Mouse (Mus musculus) adrenal gland (tissue): ENCODE results near the gene Tefm.
"Not testable (repeated sequence)": the region's sequence is repeated elsewhere in the genome, so short reads cannot be mapped to it uniquely, and the experiment has no call there.

Source experiments
- intact Hi-C: fragments of 180-260 bp; cut with DNase I; formaldehyde crosslinking; loops from one replicate; pipeline ENCODE4 v1.15.1; 2025
- long read RNA-seq, 2 experiments: library from polyadenylated mRNA; unstranded; transcript quantifications; one replicate each; pipeline ENCODE4 v2.0.0; 2020; ENCODE audit warnings: borderline replicate concordance in 1 of 2; ENCODE audit not compliant: insufficient replicate concordance in 1 of 2

Gene Tefm
- long read RNA-seq, experiment 1, transcript Tefm-201 (4 exons, 1,309 nt) = major isoform, 11 of 18 reads
- long read RNA-seq, experiment 1, partial matches to known transcripts = 2 of 18 reads
- long read RNA-seq, experiment 1, other reads (novel, unspliced or antisense) = 5 of 18 reads
- long read RNA-seq, experiment 2, transcript Tefm-201 (4 exons, 1,309 nt) = major isoform, 20 of 26 reads
- long read RNA-seq, experiment 2, partial matches to known transcripts = 1 of 26 reads
- long read RNA-seq, experiment 2, other reads (novel, unspliced or antisense) = 5 of 26 reads

GRCm38 (mm10) chr11:80141825-80142521 is at the start of gene Tefm:
TSS of gene Tefm (minus strand) at chr11:80142175.
- intact Hi-C loops = loop anchor here (5.0 to 10.0 kb wide), 2 partner anchors 40 to 57 kb away; partner anchors contain the start of genes Atad5, Crlf3 and Rnf135

- intact Hi-C loops = no loop called here
These were observed 48.3 kb upstream of the Tefm start for GRCm38 (mm10) chr11:80190280-80190679.

- intact Hi-C loops = not testable (repeated sequence)
These were observed 43.5 kb upstream of the Tefm start for GRCm38 (mm10) chr11:80185441-80185976.

DNA sequence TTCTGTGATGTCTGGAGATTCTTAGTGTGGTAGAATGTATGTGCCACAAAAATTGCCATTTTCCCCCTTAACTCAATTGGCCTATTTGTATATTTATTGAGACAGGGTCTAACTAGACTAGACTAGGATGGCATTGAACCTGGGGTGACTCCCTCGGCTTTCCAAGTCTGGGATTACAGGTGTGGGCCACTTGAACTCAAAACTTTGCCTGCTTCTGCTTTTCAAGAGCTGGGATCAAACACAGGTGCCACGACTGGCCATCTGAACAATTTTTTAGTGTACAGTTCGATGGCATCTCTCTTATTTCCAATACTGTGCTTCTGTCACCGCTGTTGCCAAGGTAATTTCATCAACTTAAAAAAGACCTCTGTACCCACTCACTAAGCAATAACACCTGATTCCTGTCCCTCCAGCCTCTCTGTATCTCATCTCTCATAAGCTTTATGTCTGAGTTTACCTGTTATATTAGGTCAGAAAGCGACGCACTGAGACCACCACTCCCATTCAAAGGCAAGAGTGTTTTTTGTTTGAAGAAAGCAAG is 42.6 kb upstream of the Tefm start:
- intact Hi-C loops = loop anchor here (5.0 kb wide), 1 partner anchor 42 kb away; the partner anchor contains the start of gene Tefm

DNA sequence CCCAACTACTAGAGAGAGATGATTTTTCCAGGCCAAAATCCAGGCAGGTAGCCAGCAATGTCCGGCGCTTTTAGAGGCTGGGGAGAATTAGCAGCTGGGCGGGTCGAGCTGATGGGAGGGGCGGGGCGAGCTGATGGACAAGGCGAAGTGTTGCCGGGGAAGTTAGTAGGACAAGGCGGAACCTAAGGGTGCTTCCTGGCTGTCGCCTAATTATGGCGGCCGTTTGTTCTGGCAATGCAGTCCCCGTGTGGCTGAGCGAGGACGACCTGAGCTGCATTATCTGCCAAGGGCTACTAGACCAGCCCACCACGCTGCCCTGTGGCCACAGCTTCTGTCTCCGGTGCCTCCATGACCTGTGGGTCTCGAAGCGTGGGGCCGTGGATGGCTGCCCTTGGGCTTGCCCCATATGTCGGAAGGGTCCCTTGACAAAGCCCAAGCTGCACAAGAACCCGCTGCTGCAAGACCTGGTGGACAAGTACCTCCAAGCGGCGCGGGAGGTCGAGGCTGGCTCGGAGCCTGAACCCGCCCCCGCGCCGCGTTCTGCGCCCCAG is 41.8 kb upstream of the Tefm start, which contains the start of gene Rnf135:
TSS of gene Rnf135 (plus strand) at position 147 of the 551 bp plus-strand sequence.
- intact Hi-C loops = loop anchor here (5.0 kb wide), 1 partner anchor 41 kb away; the partner anchor contains the start of gene Tefm

DNA sequence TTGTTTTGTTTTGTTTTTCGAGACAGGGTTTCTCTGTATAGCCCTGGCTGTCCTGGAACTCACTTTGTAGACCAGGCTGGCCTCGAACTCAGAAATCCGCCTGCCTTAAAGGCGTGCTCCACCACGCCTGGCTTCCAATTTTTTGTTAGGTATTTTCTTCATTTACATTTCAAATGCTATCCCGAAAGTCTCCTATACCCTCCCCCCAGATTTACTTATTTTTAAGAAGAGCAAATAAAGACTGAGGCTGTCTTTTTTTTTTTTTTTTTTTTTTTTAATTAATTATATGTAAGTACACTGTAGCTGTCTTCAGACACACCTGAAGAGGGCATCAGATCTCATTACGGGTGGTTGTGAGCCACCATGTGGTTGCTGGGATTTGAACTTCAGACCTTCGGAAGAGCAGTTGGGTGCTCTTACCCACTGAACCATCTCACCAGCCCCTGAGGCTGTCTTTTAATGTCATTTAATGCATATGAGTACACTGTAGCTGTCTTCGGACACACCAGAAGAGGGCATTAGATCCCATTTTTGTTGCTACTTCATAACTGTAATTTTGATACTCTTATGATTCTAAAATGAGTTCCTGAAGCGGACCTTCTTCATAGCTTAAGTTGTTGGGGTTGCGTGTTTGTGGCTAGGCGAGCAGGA is 41.2 kb upstream of the Tefm start:
- intact Hi-C loops = loop anchor here (5.0 kb wide), 1 partner anchor 41 kb away; the partner anchor contains the start of gene Tefm

GRCm38 (mm10) chr11:80181021-80181749 is 39.2 kb upstream of the Tefm start:
- intact Hi-C loops = loop anchor here (5.0 kb wide), 1 partner anchor 39 kb away; the partner anchor contains the start of gene Tefm

- intact Hi-C loops = no loop called here
These were observed 36.3 kb upstream of the Tefm start for GRCm38 (mm10) chr11:80178316-80178715.

DNA sequence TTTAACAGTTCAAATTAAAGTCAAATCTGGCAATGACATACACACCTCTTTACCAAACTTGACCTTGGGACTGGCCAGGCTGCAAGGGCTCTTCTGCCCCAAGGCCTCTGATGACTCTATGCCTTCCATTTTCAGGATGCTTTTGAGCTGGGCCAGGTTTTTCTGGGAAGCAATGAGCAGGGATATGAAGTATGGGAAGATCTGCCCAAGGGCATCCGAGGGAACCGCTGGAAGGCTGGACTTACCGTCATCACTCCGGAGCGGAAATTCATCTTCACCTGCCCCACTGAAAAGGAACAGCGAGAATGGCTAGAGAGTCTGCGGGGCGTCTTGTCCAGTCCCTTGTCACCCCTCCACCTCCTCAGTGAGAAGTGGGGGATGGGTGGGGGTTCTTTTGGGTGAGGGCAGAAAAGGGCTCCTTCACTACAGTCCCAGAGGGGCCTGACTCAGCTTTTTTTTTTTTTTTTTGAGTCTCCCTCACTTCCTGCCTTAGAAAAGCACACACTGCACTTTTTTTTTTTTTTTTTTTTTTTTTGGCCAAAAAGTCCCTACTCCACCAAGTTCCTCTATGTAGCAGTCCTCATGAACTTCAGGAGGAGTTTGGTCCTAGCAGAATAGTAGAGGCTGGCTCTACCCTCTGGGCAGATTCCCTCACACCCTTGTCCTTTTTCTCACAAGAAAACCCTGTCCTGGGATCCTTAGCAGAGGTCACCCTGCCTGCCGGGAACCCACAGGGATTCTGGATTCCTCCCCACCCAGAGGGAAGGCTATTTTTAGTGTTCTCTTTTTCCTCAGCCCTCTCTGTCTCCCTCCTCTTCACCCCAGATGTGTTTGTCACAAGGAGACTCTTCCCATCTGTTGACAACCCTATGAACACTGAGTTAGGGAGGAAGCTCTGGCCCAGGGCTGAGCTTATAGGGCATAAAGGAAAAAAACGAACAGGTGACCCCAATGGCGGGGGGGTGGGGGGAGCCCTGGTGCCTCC is 35.2 kb upstream of the Tefm start:
- intact Hi-C loops = no loop called here

DNA sequence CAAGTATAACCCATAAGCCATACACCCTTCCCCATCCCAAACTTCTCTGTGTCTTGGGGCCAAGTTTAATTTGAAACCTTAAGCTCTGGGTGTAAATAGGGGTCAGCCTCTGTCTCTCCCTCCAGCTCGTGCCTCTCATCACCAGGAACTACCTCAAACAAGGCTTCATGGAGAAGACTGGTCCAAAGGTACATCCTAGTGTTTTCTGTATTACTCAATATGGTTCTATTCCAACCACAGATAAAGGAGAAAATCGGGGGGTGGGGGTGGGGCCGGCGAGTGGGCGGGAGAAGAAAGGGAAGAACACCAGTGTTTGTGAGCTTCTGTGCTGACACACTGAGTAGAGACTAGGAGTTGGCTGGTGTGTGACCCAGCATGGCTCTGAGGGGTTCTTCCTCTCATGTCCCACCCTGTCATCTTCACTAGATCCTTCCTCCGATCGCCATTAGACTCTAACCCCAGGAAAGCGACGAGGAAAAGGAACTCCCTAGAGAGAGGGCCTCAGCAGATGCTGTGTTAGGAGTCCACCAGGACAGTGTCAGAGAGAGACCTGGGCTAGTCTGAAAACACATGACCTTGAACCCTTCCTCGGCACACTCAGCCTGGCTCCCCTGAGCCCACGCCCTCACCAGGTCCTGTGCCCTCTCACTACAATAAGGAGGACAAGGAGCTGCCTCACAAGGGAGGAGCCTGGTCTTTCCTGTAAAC is 32.1 kb upstream of the Tefm start:
- intact Hi-C loops = no loop called here

DNA sequence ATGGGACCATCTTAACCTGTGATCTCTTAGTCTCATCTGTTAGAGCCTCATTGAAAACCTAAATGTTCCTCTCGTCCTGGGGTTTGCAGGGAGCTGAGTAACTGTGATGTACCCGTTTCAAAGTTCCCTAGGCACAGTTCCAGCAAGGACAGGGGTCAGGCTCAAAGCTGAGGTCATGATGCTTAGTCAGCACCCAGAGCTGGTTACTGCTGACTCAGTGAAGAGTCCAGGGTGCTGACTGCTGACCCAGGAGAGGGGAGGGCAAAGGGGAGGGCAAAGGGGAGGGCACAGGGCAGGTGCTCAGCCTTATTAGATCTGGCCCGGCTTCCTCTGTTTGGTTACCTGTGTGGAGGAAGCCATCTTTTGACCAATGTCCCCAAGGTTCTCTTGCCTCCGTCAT is 29.9 kb upstream of the Tefm start:
- intact Hi-C loops = no loop called here

DNA sequence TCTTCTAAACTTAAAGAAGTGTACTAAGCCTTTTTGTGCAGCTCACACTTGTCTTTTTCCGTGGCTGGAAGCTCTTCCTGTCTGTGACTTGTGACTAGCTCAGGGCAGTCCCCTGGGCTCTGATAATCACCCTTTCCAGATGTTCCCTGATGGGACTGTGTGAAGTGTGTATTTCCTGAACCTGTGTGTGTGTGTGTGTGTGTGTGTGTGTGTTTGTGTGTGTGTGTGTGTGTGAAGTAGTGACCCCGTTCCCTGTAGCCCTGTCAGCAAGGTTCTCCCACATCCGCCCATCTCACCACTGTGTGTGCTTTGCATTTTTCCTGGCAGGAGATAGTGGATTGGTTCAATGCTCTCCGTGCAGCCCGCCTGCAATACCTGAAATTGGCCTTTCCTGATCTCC is 28.4 kb upstream of the Tefm start:
- intact Hi-C loops = no loop called here

GRCm38 (mm10) chr11:80169629-80170028 is 27.7 kb upstream of the Tefm start:
- intact Hi-C loops = no loop called here

- intact Hi-C loops = no loop called here
These were observed 26.8 kb upstream of the Tefm start for GRCm38 (mm10) chr11:80168611-80169249.

- intact Hi-C loops = no loop called here
These were observed 26.1 kb upstream of the Tefm start for GRCm38 (mm10) chr11:80168121-80168520.

GRCm38 (mm10) chr11:80164224-80164623 is 22.2 kb upstream of the Tefm start:
- intact Hi-C loops = no loop called here

DNA sequence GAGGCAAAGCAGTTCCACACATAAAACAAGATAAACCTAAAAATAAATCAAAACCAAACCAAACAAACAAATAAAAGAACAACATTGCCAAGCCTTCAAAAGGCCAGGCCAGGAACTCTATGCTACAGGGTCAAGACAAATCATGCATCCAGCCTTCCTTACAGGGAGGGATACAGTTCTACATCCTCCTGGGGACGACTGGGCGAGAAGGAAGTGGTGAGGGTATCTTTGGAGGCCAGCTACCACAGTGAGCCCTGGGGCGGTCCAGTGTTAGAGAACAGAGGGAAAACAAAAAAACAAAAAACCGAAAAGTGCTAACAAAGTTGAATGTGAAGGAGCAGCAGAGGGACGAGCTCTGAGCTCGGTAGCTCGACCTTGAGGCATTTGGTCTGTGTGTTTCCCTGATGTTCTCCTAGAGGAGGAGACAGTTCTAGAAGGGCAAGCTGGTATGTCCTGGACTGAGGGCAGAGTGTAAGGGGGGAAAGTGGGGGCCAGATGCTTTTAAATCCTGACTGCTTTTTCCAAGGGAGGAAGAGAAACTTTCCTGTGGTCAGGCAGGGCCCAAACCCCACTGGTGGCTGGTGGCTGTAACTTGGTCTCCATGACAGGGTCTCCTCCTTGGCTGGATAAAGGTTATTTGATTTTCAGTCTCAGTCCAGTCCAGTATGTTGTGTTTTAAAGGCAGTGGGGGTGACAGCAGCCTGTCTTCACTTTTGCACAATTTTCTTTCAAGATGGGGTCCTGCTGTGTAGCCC is 21.6 kb upstream of the Tefm start:
- intact Hi-C loops = no loop called here
